Mouse (Mus musculus) layer of hippocampus, adult 2 months (tissue): ENCODE measurements at regions not wholly inside any gene's neighbourhood (a gene's known extent, or its start where the extent isn't known, plus 50 kb on each side); places are given as distances from the start of the nearest gene placed in this dataset.
A peak's percentile ranks its signal among the peaks of the same experiment; 100 is the strongest.

Experiments used
- DNase-seq, 2 experiments: peaks; one replicate each; pipeline ENCODE4 v3.0.0; 2022; ENCODE audit warnings: low spot score in 2 of 2
- H3K27ac ChIP-seq: fragments of 200-600 bp; 2 replicates; pipeline ENCODE4 v1.8.1; 2022
- H3K4me3 ChIP-seq: fragments of 200-600 bp; 2 replicates; pipeline ENCODE4 v1.8.1; 2022; ENCODE audit warnings: mild to moderate bottlenecking
- CTCF ChIP-seq: fragments of 200-600 bp; conservative IDR thresholded peaks from 2 replicates; pipeline ENCODE4 v1.8.1; 2022; ENCODE audit warnings: antibody characterized with exemption, mild to moderate bottlenecking, moderate library complexity

DNA sequence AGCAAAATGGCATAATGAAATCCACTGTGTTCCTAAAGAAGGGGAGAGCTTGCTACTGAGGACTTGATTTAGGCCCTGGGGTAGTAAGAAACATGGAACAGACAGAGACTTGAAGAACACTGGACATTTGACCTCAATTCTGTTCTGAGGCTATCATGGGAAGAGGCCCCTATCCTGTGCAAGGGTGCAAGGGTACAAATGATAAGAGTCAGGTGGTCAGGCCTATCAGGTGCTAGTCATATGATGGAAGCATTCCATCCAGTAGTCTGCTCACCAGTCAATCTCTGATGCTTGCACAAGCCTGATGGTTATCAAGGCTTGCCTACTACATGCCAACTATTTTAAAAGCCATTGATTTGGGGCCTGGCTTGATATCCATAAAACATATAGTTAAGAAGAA is 420.6 kb upstream of the Tshz3 start:
- no peak overlapping the region for H3K4me3 ChIP-seq
- no peak for TF ChIP-seq CTCF
- no peak for DNase-seq

DNA sequence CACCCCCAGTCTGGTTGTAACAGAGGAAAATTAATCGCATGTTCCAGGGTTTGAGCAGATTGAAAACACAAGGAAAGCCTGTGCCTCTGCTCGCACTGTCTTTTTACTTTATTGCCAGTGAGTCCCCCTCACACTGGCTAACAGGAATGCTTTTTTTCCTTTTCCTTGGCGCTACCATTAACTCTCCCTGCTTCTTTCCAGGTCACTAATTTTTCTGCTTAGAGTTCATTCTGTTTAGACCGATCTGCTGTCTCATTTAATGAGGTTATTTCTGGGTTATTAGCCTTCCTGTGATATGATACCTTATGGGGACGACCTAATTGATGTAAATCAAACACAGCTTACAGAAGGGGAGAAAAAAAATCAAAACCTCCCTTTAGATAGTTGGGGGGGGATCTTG is 429.0 kb upstream of the Tshz3 start:
- DNase-seq: no peak
- Histone ChIP-seq H3K4me3 (no peak overlapping the region), H3K27ac (no peak overlapping the region)
- no peak for TF ChIP-seq CTCF

More for the DNA sequence above, 420.6 kb upstream of the Tshz3 start:
- no peak overlapping the region for H3K27ac ChIP-seq

DNA sequence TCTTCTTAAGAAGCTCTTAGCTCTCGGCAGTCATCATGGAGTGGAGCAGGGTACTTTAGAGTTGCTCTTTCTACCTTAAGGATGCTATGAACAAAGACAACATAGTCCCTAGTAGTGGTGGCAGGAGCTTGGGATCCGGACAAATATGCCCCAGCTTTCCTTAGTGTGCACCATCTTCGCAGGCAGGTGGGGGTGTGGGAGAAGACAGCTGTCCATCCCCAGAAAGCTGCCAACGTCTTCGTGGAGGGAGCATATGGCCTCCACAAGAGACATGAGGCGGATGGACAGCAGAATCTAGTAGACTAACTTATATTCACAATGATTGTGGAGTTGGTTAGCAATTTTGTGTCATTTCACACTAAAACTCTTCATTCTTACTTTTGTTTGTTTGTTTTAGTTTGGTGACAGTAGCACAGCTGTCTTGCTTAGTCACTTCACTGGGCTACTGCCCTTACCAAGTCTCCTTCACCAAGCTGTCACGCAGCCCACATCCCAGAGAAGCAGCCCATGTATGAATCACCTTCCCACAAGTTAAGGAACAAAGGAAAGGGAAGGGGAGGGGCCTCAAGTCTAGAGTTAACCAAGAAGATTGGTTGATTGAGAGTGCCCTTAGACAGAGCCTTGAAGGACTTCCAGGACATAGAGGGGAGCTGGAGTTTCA is 432.6 kb upstream of the Tshz3 start:
- no peak overlapping the region for H3K4me3 ChIP-seq
- no peak for DNase-seq
- no peak for TF ChIP-seq CTCF
- no peak overlapping the region for H3K27ac ChIP-seq

DNA sequence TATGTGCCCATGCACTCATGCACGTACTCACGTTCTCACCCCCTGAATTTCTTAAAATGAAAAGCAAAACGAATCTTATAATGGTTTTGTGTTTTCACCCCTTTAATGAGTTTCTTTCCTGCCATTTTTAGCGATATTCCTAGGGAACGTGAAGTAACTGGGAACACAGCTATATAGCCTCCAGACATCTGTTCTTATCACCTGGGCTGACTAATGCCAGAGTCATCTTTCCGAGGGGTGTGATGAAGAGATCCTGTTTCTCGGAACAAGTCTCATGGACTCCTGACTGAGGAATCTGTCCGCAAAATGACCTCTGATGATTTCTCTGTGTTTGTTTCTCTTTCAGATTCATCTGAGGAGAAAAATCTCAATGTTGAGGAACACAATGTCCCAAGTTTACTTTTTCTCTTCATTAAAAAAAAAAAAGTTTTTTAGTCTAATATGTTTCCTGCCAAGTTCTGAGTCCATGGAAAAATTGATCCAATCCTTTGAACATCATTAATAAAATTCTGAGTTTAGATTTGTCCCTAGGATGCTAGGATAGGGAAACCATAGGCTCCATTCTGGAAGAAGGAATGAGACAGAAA is 435.7 kb upstream of the Tshz3 start:
- Histone ChIP-seq H3K27ac (no peak overlapping the region), H3K4me3 (no peak overlapping the region)
- no peak for DNase-seq
- TF ChIP-seq CTCF: no peak

DNA sequence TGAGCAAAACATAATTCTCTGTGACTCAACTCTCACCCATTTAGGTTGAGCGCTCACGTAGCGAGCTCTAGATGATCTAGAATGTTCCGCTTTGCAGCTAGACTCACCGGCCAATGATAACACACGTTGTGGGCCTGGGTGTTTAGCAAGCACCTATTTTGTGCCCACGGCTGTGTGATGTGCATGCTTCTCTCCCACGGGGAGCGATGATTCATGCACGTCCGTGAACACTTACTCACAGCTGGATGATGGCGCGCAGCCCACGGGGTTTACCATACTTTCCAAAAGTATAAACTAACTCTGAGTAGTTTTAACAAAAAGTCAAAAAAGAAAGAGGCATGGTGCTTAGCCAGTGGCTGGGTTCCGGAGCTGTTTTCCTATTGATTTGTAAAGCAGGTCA is 440.8 kb upstream of the Tshz3 start:
- no peak for TF ChIP-seq CTCF
- H3K4me3 ChIP-seq: no peak overlapping the region
- no peak for DNase-seq
- no peak overlapping the region for H3K27ac ChIP-seq

DNA sequence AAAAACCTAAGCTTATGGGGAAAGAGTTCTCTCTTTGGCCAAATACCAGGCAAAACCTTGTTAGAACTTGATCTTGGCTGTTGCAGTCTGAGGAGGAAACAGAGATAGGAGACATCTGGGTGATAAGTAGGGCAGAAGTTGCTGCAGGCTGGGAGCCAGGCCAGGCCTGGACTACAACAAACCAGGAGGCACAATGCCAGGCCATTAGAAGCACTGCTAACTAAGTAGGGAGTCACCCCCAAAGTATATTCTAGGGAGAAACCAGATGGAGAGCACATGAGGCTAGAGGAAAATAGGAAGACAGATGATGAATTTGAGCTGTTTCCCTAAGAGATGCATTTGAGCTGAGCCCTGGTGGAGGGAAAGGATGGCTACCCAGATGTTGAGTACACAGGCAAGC is 444.6 kb upstream of the Zfp507 start:
- no peak for DNase-seq
- Histone ChIP-seq H3K27ac (no peak overlapping the region), H3K4me3 (no peak overlapping the region)
- no peak for TF ChIP-seq CTCF

DNA sequence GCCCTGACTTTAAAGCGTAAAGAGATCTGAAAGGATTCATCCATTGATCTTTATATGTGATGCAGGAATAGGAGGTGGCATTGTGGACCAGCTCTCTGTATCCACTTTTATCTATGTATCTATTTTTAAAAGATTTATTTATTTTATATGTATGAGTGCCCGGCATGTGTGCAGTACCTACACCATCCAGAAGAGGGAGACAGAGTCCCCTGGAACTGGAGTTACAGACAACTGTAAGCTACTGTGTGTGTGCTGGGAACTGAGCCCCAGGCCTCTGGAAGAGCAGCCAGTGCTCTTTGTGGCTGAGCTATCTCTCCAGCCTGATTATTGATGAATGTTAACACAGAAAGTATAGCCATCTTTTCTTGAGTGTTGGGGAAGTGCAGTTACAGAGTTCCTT is 433.9 kb upstream of the Zfp507 start:
- Histone ChIP-seq H3K27ac (no peak overlapping the region), H3K4me3 (no peak overlapping the region)
- peak; percentile 62 for TF ChIP-seq CTCF
- no peak for DNase-seq

DNA sequence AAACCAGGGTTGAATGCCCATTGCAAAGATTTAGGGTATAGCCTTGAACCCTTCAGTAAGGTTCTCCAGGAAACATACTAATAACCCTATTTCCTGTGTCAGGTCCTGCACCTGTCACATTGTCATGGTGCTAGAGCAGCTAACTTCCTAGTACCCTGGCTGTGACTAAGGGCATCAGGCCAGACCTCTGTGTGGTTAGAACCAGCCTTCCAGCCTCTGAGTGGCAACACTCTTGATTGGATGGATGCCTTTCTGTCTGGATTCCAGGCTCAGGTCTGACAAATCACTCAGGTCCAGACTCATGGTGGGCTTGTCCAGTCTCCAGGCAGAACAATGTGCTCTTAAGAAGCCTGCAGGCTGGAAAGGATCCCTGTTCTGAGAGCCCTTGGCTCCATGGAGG is 426.2 kb upstream of the Zfp507 start:
- Histone ChIP-seq H3K27ac (no peak overlapping the region), H3K4me3 (no peak overlapping the region)
- no peak for DNase-seq
- TF ChIP-seq CTCF: no peak

DNA sequence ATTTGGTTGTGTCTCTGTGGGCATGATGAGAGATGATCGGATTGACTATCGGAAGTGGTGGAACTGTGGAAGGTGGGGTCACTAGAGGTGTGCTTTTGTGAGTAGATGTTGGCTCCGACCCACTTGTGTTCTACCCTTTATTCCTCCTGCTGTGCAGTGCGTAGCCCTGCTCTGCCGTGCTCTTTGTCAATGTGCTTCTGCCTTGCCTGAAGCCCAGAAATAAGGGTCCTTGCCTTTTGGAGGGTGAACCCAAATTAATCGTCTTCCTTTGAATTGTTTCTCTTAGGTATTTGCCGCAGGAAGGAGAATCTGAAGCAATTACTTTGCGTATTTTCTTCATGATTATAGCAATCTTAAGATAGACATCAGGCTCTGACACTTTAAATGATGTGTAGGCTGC is 421.6 kb upstream of the Zfp507 start:
- TF ChIP-seq CTCF: no peak
- H3K27ac ChIP-seq: no peak overlapping the region
- DNase-seq: no peak
- no peak overlapping the region for H3K4me3 ChIP-seq

DNA sequence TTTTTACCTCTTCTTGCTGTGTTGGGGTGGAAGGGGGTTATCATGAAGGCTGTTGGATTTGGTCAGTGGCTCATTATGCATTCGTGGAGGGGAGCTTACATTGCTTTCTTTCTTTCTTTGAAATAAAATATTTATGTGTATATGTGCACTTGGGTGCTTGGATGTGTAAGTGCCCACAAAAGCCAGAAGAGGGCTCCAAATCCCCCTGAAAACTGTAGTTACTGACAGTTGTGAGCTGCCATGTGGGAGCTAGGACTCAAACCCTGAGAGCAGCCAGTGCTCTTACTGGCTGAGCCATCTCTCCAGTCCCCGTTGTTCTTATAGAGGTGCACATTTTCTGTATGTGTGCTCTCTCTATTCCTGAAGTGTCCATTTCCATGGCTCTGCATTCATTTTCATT is 415.6 kb upstream of the Zfp507 start:
- DNase-seq: no peak
- TF ChIP-seq CTCF: peak; percentile 28

DNA sequence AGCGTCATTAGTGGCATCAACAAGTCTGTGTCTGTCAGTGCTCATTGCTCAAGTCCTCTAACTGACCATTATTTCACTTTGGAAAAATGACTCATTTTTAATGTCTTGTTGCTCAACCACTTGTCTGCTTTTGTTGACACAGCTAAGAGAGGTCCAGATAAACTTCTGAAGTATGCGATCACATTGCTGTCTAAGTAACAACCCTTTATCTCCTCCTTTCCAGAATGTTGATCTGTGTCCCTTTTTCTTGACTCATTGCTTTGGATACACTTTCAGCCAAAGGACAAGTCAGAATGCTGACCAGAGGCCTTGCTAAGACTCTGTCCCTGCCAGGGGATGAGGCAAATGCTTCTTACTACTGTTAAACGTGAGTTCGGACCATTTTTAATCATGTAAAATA is 407.2 kb upstream of the Zfp507 start:
- Histone ChIP-seq H3K27ac (no peak overlapping the region), H3K4me3 (no peak overlapping the region)
- TF ChIP-seq CTCF: no peak
- DNase-seq: no peak

More for the DNA sequence above, 415.6 kb upstream of the Zfp507 start:
- no peak overlapping the region for H3K4me3 ChIP-seq
- no peak overlapping the region for H3K27ac ChIP-seq

DNA sequence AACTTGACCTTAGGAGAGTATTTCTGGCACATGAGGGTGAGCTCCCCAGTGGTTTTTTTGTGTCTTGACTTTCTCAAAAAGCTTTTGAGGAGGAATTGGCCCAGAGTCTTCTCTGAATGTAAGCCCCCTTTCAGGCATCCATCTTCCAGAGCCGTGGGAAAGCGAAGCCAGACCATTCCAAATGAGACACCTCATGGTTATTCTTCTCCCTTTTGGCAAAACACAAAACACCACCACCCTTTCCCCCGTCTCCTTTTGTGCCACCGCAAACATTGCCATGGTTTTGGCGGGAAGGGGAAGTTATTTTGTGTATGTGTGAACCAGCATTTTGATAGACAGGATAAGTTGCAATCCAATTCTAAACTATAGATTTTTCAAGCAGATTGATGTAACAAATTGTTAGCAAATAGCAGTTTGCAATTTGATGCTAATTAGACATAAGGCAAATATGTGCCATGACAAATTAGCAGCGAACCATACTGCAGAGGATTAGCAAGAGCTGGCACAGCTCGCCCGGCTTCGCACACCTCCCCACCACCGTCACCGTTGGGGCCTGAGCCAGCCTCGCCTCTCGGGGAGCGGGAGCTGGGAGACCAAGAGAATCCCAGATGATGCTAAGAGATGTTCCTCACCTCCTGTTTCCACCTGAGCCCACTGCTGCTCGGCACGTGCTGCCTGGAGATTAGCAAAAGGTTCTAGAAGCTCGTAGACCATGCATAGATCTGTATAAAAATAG is 404.9 kb upstream of the Zfp507 start:
- TF ChIP-seq CTCF: no peak
- Histone ChIP-seq H3K4me3 (no peak overlapping the region), H3K27ac (no peak overlapping the region)
- DNase-seq: peak; percentile 41 to 55

DNA sequence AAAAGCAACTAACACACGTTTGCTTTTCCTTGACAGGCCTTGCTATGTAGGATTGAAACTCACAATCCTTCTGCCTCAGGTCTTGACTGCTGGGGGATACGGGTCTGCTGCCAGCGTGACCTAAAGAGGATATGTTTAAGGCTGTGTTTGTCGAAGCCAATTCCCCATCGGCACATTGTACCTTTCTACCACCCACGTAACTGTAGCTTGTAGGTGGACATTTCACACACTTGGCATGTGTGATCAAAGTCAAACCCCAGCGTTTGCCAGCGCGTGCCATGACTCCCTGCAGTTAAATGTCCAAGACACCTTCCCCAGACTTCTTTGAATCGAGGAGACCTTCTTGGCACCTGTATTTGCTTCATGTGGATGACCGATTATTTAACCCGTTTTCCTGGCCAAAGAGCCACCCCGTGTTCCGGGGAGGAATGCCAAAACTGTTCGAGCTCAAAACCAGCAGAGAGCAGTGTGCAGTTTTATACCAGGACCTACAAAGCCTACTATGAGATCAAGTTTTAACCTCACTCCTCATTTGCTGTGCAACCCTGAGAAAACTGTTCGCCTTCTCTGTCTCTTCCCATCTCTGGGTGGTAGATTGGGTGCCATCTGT is 395.4 kb upstream of the Zfp507 start:
- TF ChIP-seq CTCF: peak; percentile 37
- no peak overlapping the region for H3K4me3 ChIP-seq
- no peak for DNase-seq
- H3K27ac ChIP-seq: no peak overlapping the region
